Mouse (Mus musculus) forebrain, postnatal 0 days (tissue): ENCODE measurements at regions not wholly inside any gene's neighbourhood (a gene's known extent, or its start where the extent isn't known, plus 50 kb on each side); places are given as distances from the start of the nearest gene placed in this dataset.
A peak's percentile ranks its signal among the peaks of the same experiment; 100 is the strongest.

Source experiments
- ATAC-seq: fragments of 200-750 bp; cut with Nextera tagmentation; 2 replicates; pipeline ENCODE4 v1.8.0; 2017; ENCODE audit warnings: mild to moderate bottlenecking, moderate library complexity
- DNase-seq: peaks from one replicate; pipeline ENCODE4 v3.0.0-alpha.2; 2015
- H3K27ac ChIP-seq: fragments of 300-500 bp; sonication (generic); 2 replicates; pipeline ENCODE4 v1.5.1; 2014; ENCODE audit warnings: low read depth, mild to moderate bottlenecking, antibody characterized with exemption, low read length, moderate library complexity, mixed read lengths
- H3K27me3 ChIP-seq: fragments of 300-500 bp; sonication (generic); 2 replicates; pipeline ENCODE4 v1.6.1; 2014; ENCODE audit warnings: mild to moderate bottlenecking, low read length, mixed read lengths; ENCODE audit not compliant: insufficient read depth
- H3K36me3 ChIP-seq: fragments of 300-500 bp; sonication (generic); 2 replicates; pipeline ENCODE4 v1.6.1; 2014; ENCODE audit warnings: mild to moderate bottlenecking, moderate library complexity; ENCODE audit not compliant: insufficient read depth
- H3K4me1 ChIP-seq: fragments of 300-500 bp; sonication (generic); 2 replicates; pipeline ENCODE4 v1.6.1; 2014; ENCODE audit warnings: antibody characterized with exemption; ENCODE audit not compliant: insufficient read depth
- H3K4me2 ChIP-seq: fragments of 300-500 bp; sonication (generic); 2 replicates; pipeline ENCODE4 v1.6.1; 2014; ENCODE audit warnings: low read depth, mild to moderate bottlenecking, moderate library complexity
- H3K4me3 ChIP-seq: fragments of 300-500 bp; sonication (generic); 2 replicates; pipeline ENCODE4 v1.5.1; 2014; ENCODE audit warnings: low read depth, low read length, mixed read lengths
- H3K9ac ChIP-seq: fragments of 300-500 bp; sonication (generic); 2 replicates; pipeline ENCODE4 v1.6.1; 2014; ENCODE audit warnings: mild to moderate bottlenecking
- H3K9me3 ChIP-seq: fragments of 300-500 bp; sonication (generic); 2 replicates; pipeline ENCODE4 v1.6.1; 2016; ENCODE audit warnings: low read length
- CTCF ChIP-seq: sonication (generic); IDR thresholded peaks from 2 replicates; pipeline ENCODE4 v1.5.1; 2016; ENCODE audit warnings: antibody characterized with exemption, control low read depth, low read depth
- WGBS: fragments of 180-500 bp; shearing (Covaris S2); extraction: QIAGEN DNeasy Blood & Tissue Kit; methylation state at CpG from one replicate; pipeline ENCODE4 v1.1.7; 2014; 5-methylcytosine and 5-hydroxymethylcytosine counted together

- no peak overlapping the region for H3K9ac ChIP-seq
- no peak overlapping the region for H3K27ac ChIP-seq
- no peaks in the 10 kb centered on the region for H3K9me3 ChIP-seq
- H3K27me3 ChIP-seq = no peaks in the 10 kb centered on the region
- no peaks in the 10 kb centered on the region for H3K4me1 ChIP-seq
- H3K4me3 ChIP-seq = no peak overlapping the region
- H3K4me2 ChIP-seq = no peak overlapping the region
- H3K36me3 ChIP-seq = no peaks in the 10 kb centered on the region
- 71% methylated on average over 7 of the region's 7 CpGs for WGBS
- TF ChIP-seq CTCF = no peak
- DNase-seq = no peak
- ATAC-seq = no peak
Measured at GRCm38 (mm10) chr6:100984861-100985260, 151.4 kb downstream of the Ppp4r2 start.

- DNase-seq = no peak
- no peaks in the 10 kb centered on the region for H3K27me3 ChIP-seq
- no peaks in the 10 kb centered on the region for H3K9me3 ChIP-seq
- H3K4me2 ChIP-seq = no peak overlapping the region
- no peaks in the 10 kb centered on the region for H3K4me1 ChIP-seq
- no peaks in the 10 kb centered on the region for H3K36me3 ChIP-seq
- TF ChIP-seq CTCF = no peak
- H3K27ac ChIP-seq = no peak overlapping the region
- no peak overlapping the region for H3K4me3 ChIP-seq
- H3K9ac ChIP-seq = no peak overlapping the region
- no peak for ATAC-seq
- WGBS = 81% methylated on average over 5 of the region's 5 CpGs
Measured at GRCm38 (mm10) chr6:100985334-100985937, 152.0 kb downstream of the Ppp4r2 start.

- H3K4me3 ChIP-seq = no peak overlapping the region
- 70% methylated on average over 6 of the region's 6 CpGs for WGBS
- H3K4me2 ChIP-seq = no peak overlapping the region
- no peak for ATAC-seq
- no peaks in the 10 kb centered on the region for H3K4me1 ChIP-seq
- no peaks in the 10 kb centered on the region for H3K36me3 ChIP-seq
- H3K9me3 ChIP-seq = no peaks in the 10 kb centered on the region
- TF ChIP-seq CTCF = no peak
- DNase-seq = no peak
- H3K9ac ChIP-seq = no peak overlapping the region
- H3K27ac ChIP-seq = no peak overlapping the region
- H3K27me3 ChIP-seq = no peaks in the 10 kb centered on the region
Measured at GRCm38 (mm10) chr6:100988521-100988920, 155.1 kb downstream of the Ppp4r2 start.

GRCm38 (mm10) chr6:100993421-100993820 lies 160.0 kb downstream of the Ppp4r2 start:
- Histone ChIP-seq H3K36me3 (no peaks in the 10 kb centered on the region), H3K4me2 (no peak overlapping the region), H3K27ac (no peak overlapping the region), H3K4me1 (no peaks in the 10 kb centered on the region), H3K27me3 (no peaks in the 10 kb centered on the region), H3K4me3 (no peak overlapping the region), H3K9me3 (no peaks in the 10 kb centered on the region), H3K9ac (no peak overlapping the region)
- DNase-seq (no peak), ATAC-seq (no peak)
- WGBS = 93% methylated on average over 1 of the region's 1 CpGs
- no peak for TF ChIP-seq CTCF

GRCm38 (mm10) chr6:100995874-100996560 lies 162.6 kb downstream of the Ppp4r2 start:
- Histone ChIP-seq H3K9ac (no peak overlapping the region), H3K36me3 (no peaks in the 10 kb centered on the region), H3K27ac (no peak overlapping the region), H3K4me3 (no peak overlapping the region), H3K4me2 (no peak overlapping the region), H3K27me3 (no peaks in the 10 kb centered on the region), H3K4me1 (no peaks in the 10 kb centered on the region), H3K9me3 (no peaks in the 10 kb centered on the region)
- ATAC-seq = peak; percentile 73
- 22% methylated on average over 6 of the region's 6 CpGs for WGBS
- no peak for DNase-seq
- no peak for TF ChIP-seq CTCF

- no peaks in the 10 kb centered on the region for H3K4me1 ChIP-seq
- 67% methylated on average over 1 of the region's 1 CpGs for WGBS
- no peaks in the 10 kb centered on the region for H3K9me3 ChIP-seq
- no peak overlapping the region for H3K4me3 ChIP-seq
- ATAC-seq (peak; percentile 16; the same call in 1 of the 2 replicates), DNase-seq (peak; percentile 54)
- no peak overlapping the region for H3K27ac ChIP-seq
- H3K36me3 ChIP-seq = no peaks in the 10 kb centered on the region
- H3K9ac ChIP-seq = no peak overlapping the region
- no peak overlapping the region for H3K4me2 ChIP-seq
- no peaks in the 10 kb centered on the region for H3K27me3 ChIP-seq
- TF ChIP-seq CTCF = no peak
Measured at GRCm38 (mm10) chr6:100998285-100998684, 164.9 kb downstream of the Ppp4r2 start.

- no peak overlapping the region for H3K9ac ChIP-seq
- WGBS = 92% methylated on average over 1 of the region's 1 CpGs
- DNase-seq (no peak), ATAC-seq (no peak)
- no peak overlapping the region for H3K27ac ChIP-seq
- H3K27me3 ChIP-seq = no peaks in the 10 kb centered on the region
- H3K4me2 ChIP-seq = no peak overlapping the region
- H3K9me3 ChIP-seq = no peaks in the 10 kb centered on the region
- H3K36me3 ChIP-seq = no peaks in the 10 kb centered on the region
- TF ChIP-seq CTCF = no peak
- H3K4me1 ChIP-seq = no peaks in the 10 kb centered on the region
- no peak overlapping the region for H3K4me3 ChIP-seq
Measured at GRCm38 (mm10) chr6:101003901-101004300, 170.5 kb downstream of the Ppp4r2 start.
